In genomic region chrX:12860168-12860567, GRCm38 (mm10) we compare ENCODE assay signal across 12 mouse cellular contexts.
DNase-seq lines count a peak whose midpoint lies in the region; ATAC-seq and TF ChIP-seq lines count a peak whose summit lies in the region.
"Had no signal": no experiment of that assay in that cellular context is flagged by ENCODE, and none has a peak within 500 bp of the region (broad histone marks: within the 10 kb centered on the region; RNA-seq: fewer than 3 reads in every experiment).

No protein-coding gene starts in this region.

- H3K4me1 ChIP-seq in heart, embryonic 12.5 days (replicated peaks), result peaks cover 17% of the 10 kb centered on the region
- no peaks in the 10 kb centered on the region for H3K4me1 ChIP-seq in kidney, embryonic 14.5 days (ENCODE audit: control insufficient read depth, insufficient read depth, low read length)

- no peak for DNase-seq in heart, adult 8-10 months (ENCODE audit: low spot score)
- DNase-seq in 3T3-L1 (ENCODE audit: low read depth, low spot score) (peak; percentile 79), Patski (ENCODE audit: low read depth, low spot score) (no peak)
- DNase-seq in cerebellum, adult 8-10 months, result no peak
- no peak for DNase-seq in left cerebral cortex, postnatal 10 days (ENCODE audit: extremely low spot score in 1 of 2, low spot score in 2 of 2)
- no peak for DNase-seq in neural tube, embryonic 10.5 days (ENCODE audit: extremely low spot score, low spot score)
- DNase-seq: cerebellum, adult 11 months; thymus, postnatal 25 days had no signal

- in situ Hi-C loops in Patski (cut with MboI; ENCODE audit: low pct_unique_long_range_greater_than_20kb), result loop anchor here (25.0 kb wide), 1 partner anchor 352 kb away; no protein-coding TSS in a partner anchor

- intact Hi-C loops in left cerebral cortex, postnatal 10 days (cut with DNase I), result no loop called here

- no peaks in the 10 kb centered on the region for H3K27me3 ChIP-seq in heart, embryonic 12.5 days (replicated peaks)
- H3K27me3 ChIP-seq in Patski, result no peaks in the 10 kb centered on the region
- H3K27me3 ChIP-seq in kidney, embryonic 14.5 days (ENCODE audit: control insufficient read depth, insufficient read depth, low read length), result no peaks in the 10 kb centered on the region
- H3K27me3 ChIP-seq: hindbrain, embryonic 13.5 days had no signal

- POLR2A ChIA-PET in Patski (lab: Charles Lee), result interaction anchor here (0.6 kb wide), 1 partner anchor 20 kb away, joined by 4 read pairs; no protein-coding TSS in a partner anchor

- ATAC-seq in heart, embryonic 12.5 days (ENCODE audit: insufficient number of reproducible peaks, low FRiP score), result no peak
- ATAC-seq in Patski, result peak; percentile 67
- ATAC-seq in kidney, embryonic 14.5 days (ENCODE audit: low FRiP score, low TSS enrichment), result peak; percentile 40; the same call in 1 of the 2 replicates
- ATAC-seq: forebrain, embryonic 16.5 days had no signal

- H3K4me3 ChIP-seq in heart, embryonic 12.5 days, result no peak overlapping the region
- H3K4me3 ChIP-seq in kidney, embryonic 14.5 days (ENCODE audit: low read length), result no peak overlapping the region
- H3K4me3 ChIP-seq: hindbrain, embryonic 13.5 days had no signal

- no peaks in the 10 kb centered on the region for H3K9me3 ChIP-seq in heart, embryonic 12.5 days (replicated peaks)
- H3K9me3 ChIP-seq in kidney, embryonic 14.5 days (ENCODE audit: control insufficient read depth, low read length), result no peaks in the 10 kb centered on the region
- H3K9me3 ChIP-seq: hindbrain, embryonic 13.5 days had no signal

- peak overlapping the region; percentile 54; the same call in 1 of the 2 replicates for H3K27ac ChIP-seq in heart, embryonic 12.5 days (ENCODE audit: poor library complexity, severe bottlenecking)
- no peak overlapping the region for H3K27ac ChIP-seq in kidney, embryonic 14.5 days (ENCODE audit: low read depth, low read length)

- H3K4me2 ChIP-seq in heart, embryonic 12.5 days, result no peak overlapping the region
- no peak overlapping the region for H3K4me2 ChIP-seq in kidney, embryonic 14.5 days (replicated peaks; ENCODE audit: low read depth, low read length)
- H3K4me2 ChIP-seq: hindbrain, embryonic 13.5 days had no signal

- WGBS in heart, embryonic 12.5 days, result 50% methylated on average over 6 of the region's 6 CpGs
- 74% methylated on average over 6 of the region's 6 CpGs for WGBS in kidney, embryonic 14.5 days

- TF ChIP-seq CTCF in Patski (IDR thresholded peaks at IDR 0.05), result peak; percentile 29

- CTCF ChIA-PET in Patski (lab: Charles Lee), result no interaction called here

- H3K9ac ChIP-seq in heart, embryonic 12.5 days, result no peak overlapping the region
- no peak overlapping the region for H3K9ac ChIP-seq in kidney, embryonic 14.5 days (ENCODE audit: low read depth, low read length)
- H3K9ac ChIP-seq: hindbrain, embryonic 13.5 days had no signal

- no peaks in the 10 kb centered on the region for H3K36me3 ChIP-seq in heart, embryonic 12.5 days
- no peaks in the 10 kb centered on the region for H3K36me3 ChIP-seq in kidney, embryonic 14.5 days (ENCODE audit: control insufficient read depth, insufficient read depth, low read length)
- H3K36me3 ChIP-seq: hindbrain, embryonic 13.5 days had no signal
